Mouse (Mus musculus) C2C12 (cell line): ENCODE data around the gene Tspan5. TPM values are rescaled to one million over a fixed set of nuclear protein-coding genes. Genes with fewer than 3 reads are reported as not detected.

Experiments
- H3K27me3 ChIP-seq: one replicate; pipeline ENCODE4 v1.6.1; 2011; ENCODE audit not compliant: control insufficient read depth, insufficient read depth, insufficient read length
- H3K36me3 ChIP-seq: one replicate; pipeline ENCODE4 v1.6.1; 2011; ENCODE audit not compliant: control insufficient read depth, insufficient read depth
- H3K4me3 ChIP-seq: one replicate; pipeline ENCODE4 v1.5.1; 2011; ENCODE audit warnings: mild to moderate bottlenecking, control low read depth; ENCODE audit not compliant: poor library complexity, insufficient read depth, severe bottlenecking
- H3K79me2 ChIP-seq: one replicate; pipeline ENCODE4 v1.6.1; 2011; ENCODE audit not compliant: control insufficient read depth, insufficient read depth
- H3K79me3 ChIP-seq: one replicate; pipeline ENCODE4 v1.6.1; 2011; ENCODE audit warnings: low read depth, control low read depth
- H3ac ChIP-seq: one replicate; pipeline ENCODE3; 2011; ENCODE audit warnings: low read depth; ENCODE audit not compliant: control insufficient read depth, insufficient read length
- CEBPB ChIP-seq: IDR thresholded peaks from one replicate; pipeline ENCODE4 v1.6.1; 2011; ENCODE audit warnings: low read depth, mild to moderate bottlenecking, control low read depth, moderate library complexity
- CTCF ChIP-seq: IDR thresholded peaks from one replicate; pipeline ENCODE4 v1.5.1; 2011; ENCODE audit not compliant: control insufficient read depth, insufficient read depth, insufficient read length
- FOSL1 ChIP-seq: IDR thresholded peaks from one replicate; pipeline ENCODE4 v1.8.0; 2011; ENCODE audit warnings: mild to moderate bottlenecking, low read length; ENCODE audit not compliant: poor library complexity, insufficient read depth, severe bottlenecking
- MAX ChIP-seq: IDR thresholded peaks from one replicate; pipeline ENCODE4 v1.6.1; 2011; ENCODE audit warnings: mild to moderate bottlenecking, control low read depth
- MYOD1 ChIP-seq: IDR thresholded peaks from one replicate; pipeline ENCODE4 v1.6.1; 2011; ENCODE audit warnings: low read depth; ENCODE audit not compliant: control insufficient read depth, insufficient read length
- MYOG ChIP-seq: IDR thresholded peaks from one replicate; pipeline ENCODE4 v1.6.1; 2011; ENCODE audit not compliant: control insufficient read depth, insufficient read length; ENCODE audit errors: extremely low read depth
- USF1 ChIP-seq: IDR thresholded peaks from one replicate; pipeline ENCODE4 v1.6.1; 2011; ENCODE audit warnings: low read depth, mild to moderate bottlenecking, control low read depth, moderate library complexity
- polyA plus RNA-seq: library from polyadenylated mRNA; unstranded; fragments of >200 nt; fragmentation: generic; extraction: Trizol; gene quantifications from one replicate; pipeline ENCODE4 v1.2.1, GENCODE M21; 2012; ENCODE audit warnings: missing spikeins

The Tspan5 gene
- polyA plus RNA-seq, 1 experiment: 35.7 TPM

GRCm38 (mm10) chr3:138745091-138745490 is 3.1 kb downstream of the Tspan5 start:
- Histone ChIP-seq H3K79me3 (peaks cover 45% of the 10 kb centered on the region), H3K27me3 (no peaks in the 10 kb centered on the region), H3K36me3 (no peaks in the 10 kb centered on the region), H3ac (peak overlapping the region; percentile 22), H3K79me2 (peaks cover 72% of the 10 kb centered on the region), H3K4me3 (no peak overlapping the region)
- TF ChIP-seq MAX (no peak), MYOD1 (no peak), CTCF (no peak), USF1 (no peak), MYOG (no peak), CEBPB (no peak), FOSL1 (no peak)

DNA sequence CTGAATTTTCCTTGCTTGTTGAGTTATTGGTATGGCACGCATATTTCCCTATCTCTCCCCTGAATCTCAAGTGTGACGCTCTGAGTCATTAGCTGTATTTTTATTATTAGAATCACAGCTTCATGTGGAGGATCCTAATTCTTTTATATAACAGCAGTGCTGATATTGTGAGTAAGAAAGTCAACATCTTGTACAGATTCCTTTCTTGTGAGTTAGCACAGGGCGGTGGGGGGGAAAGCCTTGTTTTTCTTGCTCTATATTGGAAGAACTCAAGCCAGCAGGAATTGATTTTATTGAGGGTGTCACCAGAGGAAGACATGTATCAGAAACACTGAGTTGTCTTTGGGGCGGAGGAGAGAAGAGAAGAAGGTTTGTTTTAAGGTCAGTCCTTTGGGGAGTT is 3.6 kb downstream of the Tspan5 start:
- Histone ChIP-seq H3K36me3 (no peaks in the 10 kb centered on the region), H3K4me3 (no peak overlapping the region)

GRCm38 (mm10) chr3:138746556-138746955 is 4.6 kb downstream of the Tspan5 start:
- Histone ChIP-seq H3ac (no peak overlapping the region), H3K27me3 (no peaks in the 10 kb centered on the region), H3K4me3 (no peak overlapping the region), H3K36me3 (no peaks in the 10 kb centered on the region), H3K79me3 (peaks cover 56% of the 10 kb centered on the region), H3K79me2 (peaks cover 86% of the 10 kb centered on the region)
- TF ChIP-seq USF1 (no peak), FOSL1 (no peak), CEBPB (no peak), MAX (no peak), CTCF (no peak), MYOG (no peak), MYOD1 (no peak)

More for the DNA sequence above, 3.6 kb downstream of the Tspan5 start:
- peaks cover 77% of the 10 kb centered on the region for H3K79me2 ChIP-seq
- TF ChIP-seq FOSL1 (peak; percentile 68), MAX (no peak)
- H3ac ChIP-seq: no peak overlapping the region
- H3K79me3 ChIP-seq: peaks cover 50% of the 10 kb centered on the region
- H3K27me3 ChIP-seq: no peaks in the 10 kb centered on the region

DNA sequence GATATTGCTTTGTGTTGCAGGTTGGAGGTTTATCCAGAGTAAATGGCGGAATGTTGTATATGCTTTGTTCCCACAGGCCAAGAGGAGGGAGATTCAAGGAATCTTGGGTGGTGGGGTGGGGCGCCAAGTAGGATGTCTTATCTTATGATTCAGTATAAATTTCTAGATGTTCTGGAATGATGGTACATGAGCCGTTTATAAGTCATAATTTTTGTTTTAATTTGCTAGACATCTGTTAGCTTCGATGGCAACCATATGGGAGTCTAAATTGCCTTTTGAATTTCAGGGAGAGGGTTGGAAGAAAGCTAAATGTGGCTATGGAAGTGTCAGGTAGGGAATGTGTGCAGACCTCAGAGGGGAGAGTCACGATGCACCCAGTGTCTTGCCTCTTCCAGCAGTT is 5.0 kb downstream of the Tspan5 start:
- no peak for TF ChIP-seq MAX
- no peak for TF ChIP-seq MYOG
- TF ChIP-seq FOSL1: no peak
- no peak for TF ChIP-seq CEBPB
- TF ChIP-seq USF1: no peak
- TF ChIP-seq MYOD1: no peak
- TF ChIP-seq CTCF: no peak

DNA sequence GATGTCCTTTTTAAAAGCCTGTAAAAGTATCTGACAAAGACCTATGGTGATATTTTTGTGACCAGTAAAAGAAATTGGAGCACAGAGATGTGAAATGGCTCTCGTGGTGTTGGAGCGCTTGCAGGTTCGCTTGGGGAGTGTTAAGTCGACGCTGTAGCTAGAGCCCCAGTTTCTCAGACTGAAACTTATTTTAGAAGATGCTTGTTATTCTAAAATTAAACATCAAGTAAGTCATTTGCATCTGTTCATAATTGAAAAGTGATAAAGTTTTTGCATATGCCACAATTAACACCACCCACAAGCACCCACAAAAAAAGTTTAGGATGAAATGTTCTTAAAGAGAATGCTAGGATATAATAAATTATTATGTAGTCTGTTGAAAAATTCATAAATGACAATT is 6.0 kb downstream of the Tspan5 start:
- peaks cover 55% of the 10 kb centered on the region for H3K79me3 ChIP-seq
- H3K4me3 ChIP-seq: no peak overlapping the region
- TF ChIP-seq MYOD1: no peak
- no peak for TF ChIP-seq FOSL1
- TF ChIP-seq CEBPB: no peak
- no peak for TF ChIP-seq MAX
- no peak overlapping the region for H3ac ChIP-seq
- peaks cover 86% of the 10 kb centered on the region for H3K79me2 ChIP-seq
- H3K36me3 ChIP-seq: no peaks in the 10 kb centered on the region
- no peaks in the 10 kb centered on the region for H3K27me3 ChIP-seq

More for the DNA sequence above, 5.0 kb downstream of the Tspan5 start:
- H3K79me3 ChIP-seq: peaks cover 56% of the 10 kb centered on the region
- H3K27me3 ChIP-seq: no peaks in the 10 kb centered on the region
- no peak overlapping the region for H3K4me3 ChIP-seq
- no peak overlapping the region for H3ac ChIP-seq
- peaks cover 88% of the 10 kb centered on the region for H3K79me2 ChIP-seq
- H3K36me3 ChIP-seq: no peaks in the 10 kb centered on the region

- Histone ChIP-seq H3K79me2 (peaks cover 85% of the 10 kb centered on the region), H3K4me3 (no peak overlapping the region), H3ac (no peak overlapping the region), H3K27me3 (no peaks in the 10 kb centered on the region), H3K36me3 (no peaks in the 10 kb centered on the region), H3K79me3 (peaks cover 43% of the 10 kb centered on the region)
- TF ChIP-seq USF1 (no peak), CEBPB (no peak), MYOG (no peak), MAX (no peak), CTCF (no peak), MYOD1 (no peak), FOSL1 (no peak)
Observed at GRCm38 (mm10) chr3:138749645-138750044, 7.7 kb downstream of the Tspan5 start.
